Mouse (Mus musculus) testis, adult 2 months (tissue): Measurements from ENCODE around the gene Nptx1.

Experiments
- CTCF ChIP-seq: fragments of 200-500 bp; IDR thresholded peaks from 2 replicates; pipeline ENCODE4 v1.5.1; 2012; ENCODE audit warnings: low read depth, mild to moderate bottlenecking, inconsistent platforms, low read length, moderate library complexity; ENCODE audit not compliant: control insufficient read depth, insufficient read depth, insufficient replicate concordance
- POLR2A ChIP-seq: fragments of 200-500 bp; IDR thresholded peaks from 2 replicates; pipeline ENCODE4 v1.6.1; 2012; ENCODE audit warnings: low read depth, mild to moderate bottlenecking, inconsistent platforms, low read length, moderate library complexity; ENCODE audit not compliant: control insufficient read depth

GRCm38 (mm10) chr11:119541082-119541481, 6.5 kb downstream of the Nptx1 start:
- TF ChIP-seq POLR2A (no peak), CTCF (no peak)
